Mouse (Mus musculus) erythroblast, embryonic 14.5 days (primary cell): Measurements from ENCODE around the gene Gm49391.
"Not testable (repeated sequence)": the region's sequence is repeated elsewhere in the genome, so short reads cannot be mapped to it uniquely, and the experiment has no call there.

Source experiments
- GATA1 ChIP-seq: IDR thresholded peaks from 2 replicates; pipeline ENCODE4 v1.6.1; 2012; ENCODE audit warnings: low read length, inconsistent platforms, mixed read lengths
- TAL1 ChIP-seq: IDR thresholded peaks from 3 replicates; pipeline ENCODE4 v1.6.1; 2012; ENCODE audit warnings: low read length, inconsistent platforms, mixed read lengths

DNA sequence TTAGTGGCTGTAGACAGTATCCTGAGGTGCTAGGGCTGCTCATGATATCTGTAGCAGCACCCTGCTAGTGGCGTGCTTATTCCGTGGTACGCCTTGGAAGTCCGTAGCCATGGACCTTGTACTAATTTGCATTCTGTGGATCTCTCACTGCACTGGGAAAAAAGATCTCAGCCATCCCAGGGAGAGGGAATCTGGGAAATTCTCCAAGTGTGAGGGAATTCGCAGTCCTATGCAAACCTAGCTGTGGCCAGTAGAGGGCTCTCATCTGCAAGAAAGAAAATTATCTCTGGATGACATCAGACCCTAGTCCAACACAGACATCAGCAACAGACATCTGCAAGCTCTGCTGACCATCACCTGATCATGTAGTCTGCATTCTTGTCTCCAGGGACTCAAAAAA lies 27.6 kb upstream of the Gm49391 start:
- TF ChIP-seq GATA1, TAL1: not testable (repeated sequence)
